ENCODE assay signal across 14 mouse cellular contexts in genomic region chr4:115497466-115497865, GRCm38 (mm10). TPM values are rescaled to one million over a fixed set of nuclear protein-coding genes. Genes with fewer than 3 reads are reported as not detected.
"Had no signal": no experiment of that assay in that cellular context is flagged by ENCODE, and none has a peak within 500 bp of the region (broad histone marks: within the 10 kb centered on the region; RNA-seq: fewer than 3 reads in every experiment).

No protein-coding gene starts in this region.

- H3K9me3 ChIP-seq: hindbrain, embryonic 15.5 days; limb, embryonic 12.5 days; liver, embryonic 13.5 days; midbrain, embryonic 10.5 days; midbrain, embryonic 15.5 days; neural tube, embryonic 12.5 days had no signal

- H3K36me3 ChIP-seq: hindbrain, embryonic 15.5 days; limb, embryonic 12.5 days; liver, embryonic 13.5 days; midbrain, embryonic 10.5 days; midbrain, embryonic 15.5 days; neural tube, embryonic 12.5 days had no signal

- H3K27ac ChIP-seq: hindbrain, embryonic 15.5 days; limb, embryonic 12.5 days; liver, embryonic 13.5 days; midbrain, embryonic 10.5 days; midbrain, embryonic 15.5 days; neural tube, embryonic 12.5 days had no signal

- H3K4me1 ChIP-seq: hindbrain, embryonic 15.5 days; limb, embryonic 12.5 days; liver, embryonic 13.5 days; midbrain, embryonic 10.5 days; midbrain, embryonic 15.5 days; neural tube, embryonic 12.5 days had no signal

- H3K4me3 ChIP-seq: hindbrain, embryonic 15.5 days; limb, embryonic 12.5 days; liver, embryonic 13.5 days; midbrain, embryonic 10.5 days; midbrain, embryonic 15.5 days; neural tube, embryonic 12.5 days had no signal

- ATAC-seq: intestine, embryonic 16.5 days; midbrain, embryonic 15.5 days had no signal

- H3K9ac ChIP-seq: hindbrain, embryonic 15.5 days; limb, embryonic 12.5 days; liver, embryonic 13.5 days; lung, embryonic 14.5 days; midbrain, embryonic 15.5 days; neural tube, embryonic 12.5 days had no signal

- H3K4me2 ChIP-seq: hindbrain, embryonic 15.5 days; limb, embryonic 12.5 days; liver, embryonic 13.5 days; lung, embryonic 14.5 days; midbrain, embryonic 15.5 days; neural tube, embryonic 12.5 days had no signal

- DNase-seq: kidney, postnatal 25 days; liver, embryonic 13.5 days; lung, embryonic 14.5 days; lung, postnatal 10 days; lung, postnatal 4 days; thymus, adult 18-20 months; thymus, postnatal 14 days had no signal

- H3K27me3 ChIP-seq: hindbrain, embryonic 15.5 days; limb, embryonic 12.5 days; liver, embryonic 13.5 days; midbrain, embryonic 15.5 days; neural tube, embryonic 12.5 days had no signal

RNA-seq across cellular contexts. Expression of gene Cyp4a14, which starts 1.5 kb away (rescaled TPM):
- polyA plus RNA-seq: hindbrain, embryonic 15.5 days; intestine, embryonic 16.5 days; limb, embryonic 12.5 days; liver, embryonic 13.5 days; lung, embryonic 14.5 days; midbrain, embryonic 10.5 days; midbrain, embryonic 15.5 days; neural tube, embryonic 12.5 days; stomach, embryonic 14.5 days had no signal

RNA-seq across cellular contexts. Expression of gene Cyp4a10, which starts 20.6 kb away (rescaled TPM):
- polyA plus RNA-seq: hindbrain, embryonic 15.5 days; limb, embryonic 12.5 days; liver, embryonic 13.5 days; lung, embryonic 14.5 days; midbrain, embryonic 10.5 days; midbrain, embryonic 15.5 days; neural tube, embryonic 12.5 days; stomach, embryonic 14.5 days had no signal

RNA-seq across cellular contexts. Expression of gene Cyp4a30b, which starts 45.1 kb away (rescaled TPM):
- polyA plus RNA-seq: hindbrain, embryonic 15.5 days; intestine, embryonic 16.5 days; limb, embryonic 12.5 days; liver, embryonic 13.5 days; lung, embryonic 14.5 days; midbrain, embryonic 10.5 days; midbrain, embryonic 15.5 days; neural tube, embryonic 12.5 days; stomach, embryonic 14.5 days had no signal
